Mouse (Mus musculus): Measurements from ENCODE around the gene Inpp4a.

DNA sequence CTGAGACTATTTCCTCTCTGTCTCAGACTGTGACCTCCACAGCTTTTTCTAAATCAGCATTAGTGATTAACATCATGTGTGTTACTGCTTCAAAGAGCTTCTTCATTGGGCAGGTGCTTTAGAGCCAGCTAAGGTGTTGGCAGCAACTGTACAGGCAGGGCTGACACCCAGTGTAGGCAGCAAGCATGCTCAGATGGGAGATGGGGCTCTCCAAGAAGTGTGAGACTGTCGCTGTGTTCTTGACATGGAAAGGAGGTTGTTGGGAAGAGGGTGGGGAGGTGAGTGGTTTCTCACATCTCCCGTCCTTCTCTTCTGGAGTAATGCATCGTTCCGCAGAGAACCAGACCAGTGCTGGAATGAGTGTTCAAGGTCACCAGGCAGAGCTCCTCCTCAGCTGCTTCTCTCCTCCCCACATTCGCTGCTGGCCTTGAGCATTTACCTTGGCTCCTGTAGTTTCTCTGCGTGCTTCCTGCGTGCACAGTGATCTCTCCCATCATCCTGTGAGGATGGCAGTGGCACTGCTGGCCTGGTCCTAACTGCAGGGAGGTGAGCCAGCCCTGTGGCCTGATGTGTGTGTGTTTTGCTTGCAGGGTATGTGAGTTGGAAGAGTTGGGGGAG is 69.2 kb downstream of the Inpp4a start:
- no peak for TF ChIP-seq CTCF (IDR thresholded peaks at IDR 0.05; ENCODE audit: insufficient read depth, low read length)
- TF ChIP-seq POLR2A (IDR thresholded peaks at IDR 0.05; ENCODE audit: borderline replicate concordance, extremely low read depth, low read depth, low read length): no peak

Measured in lung, adult 2 months (tissue).